Mouse (Mus musculus) brain, embryonic 18.5 days (tissue): ENCODE data around the gene Ctsd.
A peak's percentile ranks its signal among the peaks of the same experiment; 100 is the strongest.

Experiments used
- DNase-seq: peaks from one replicate; pipeline ENCODE4 v3.0.0-alpha.2; 2012; ENCODE audit warnings: low read depth, low spot score

Ctsd gene

GRCm38 (mm10) chr7:142374413-142375015 is 13.3 kb downstream of the Ctsd start:
- no peak for DNase-seq

- no peak for DNase-seq
Observed at GRCm38 (mm10) chr7:142373641-142374412, 14.0 kb downstream of the Ctsd start, which contains the start of gene Ifitm10. Ifitm10 (minus strand) TSS chr7:142373753.

- no peak for DNase-seq
Observed at GRCm38 (mm10) chr7:142373039-142373438, 14.8 kb downstream of the Ctsd start.

- no peak for DNase-seq
Observed at GRCm38 (mm10) chr7:142371768-142372661, 15.8 kb downstream of the Ctsd start.

- DNase-seq, result no peak
Observed at GRCm38 (mm10) chr7:142371398-142371767, 16.5 kb downstream of the Ctsd start.

GRCm38 (mm10) chr7:142370937-142371336 is 16.9 kb downstream of the Ctsd start:
- no peak for DNase-seq

- DNase-seq, result no peak
Observed at GRCm38 (mm10) chr7:142369820-142370219, 18.0 kb downstream of the Ctsd start.

GRCm38 (mm10) chr7:142368856-142369255 is 19.0 kb downstream of the Ctsd start:
- DNase-seq, result no peak

- DNase-seq, result no peak
Observed at GRCm38 (mm10) chr7:142363107-142363506, 24.7 kb downstream of the Ctsd start.

- no peak for DNase-seq
Observed at GRCm38 (mm10) chr7:142360743-142361142, 27.1 kb downstream of the Ctsd start.

- no peak for DNase-seq
Observed at GRCm38 (mm10) chr7:142359129-142359528, 28.7 kb downstream of the Ctsd start.

- DNase-seq, result no peak
Observed at GRCm38 (mm10) chr7:142357566-142357965, 30.3 kb downstream of the Ctsd start.

GRCm38 (mm10) chr7:142354661-142355233 is 33.1 kb downstream of the Ctsd start:
- DNase-seq, result no peak

GRCm38 (mm10) chr7:142353854-142354253 is 34.0 kb downstream of the Ctsd start:
- no peak for DNase-seq

- DNase-seq, result no peak
Observed at GRCm38 (mm10) chr7:142351569-142351968, 36.3 kb downstream of the Ctsd start.

GRCm38 (mm10) chr7:142349308-142349961 is 38.4 kb downstream of the Ctsd start:
- DNase-seq, result peak; percentile 39

GRCm38 (mm10) chr7:142347542-142347941 is 40.3 kb downstream of the Ctsd start:
- DNase-seq, result no peak

- DNase-seq, result no peak
Observed at GRCm38 (mm10) chr7:142342247-142342640, 45.6 kb downstream of the Ctsd start.

- no peak for DNase-seq
Observed at GRCm38 (mm10) chr7:142341564-142342246, 46.1 kb downstream of the Ctsd start.

GRCm38 (mm10) chr7:142340269-142340970 is 47.4 kb downstream of the Ctsd start:
- DNase-seq, result no peak
